Mouse (Mus musculus): ENCODE measurements around the gene Ptprt. TPM values are rescaled to one million over a fixed set of nuclear protein-coding genes. Genes with fewer than 3 reads are reported as not detected.
"Not testable (repeated sequence)": the region's sequence is repeated elsewhere in the genome, so short reads cannot be mapped to it uniquely, and the experiment has no call there.

The Ptprt gene
- polyA plus RNA-seq, 1 experiment from 2014 or later, result 0.77 TPM

GRCm38 (mm10) chr2:162182621-162183475, 478.1 kb downstream of the Ptprt start:
- Histone ChIP-seq H3K36me3 (ENCODE audit: control insufficient read depth, insufficient read depth, low read length) (no peaks in the 10 kb centered on the region), H3K4me3 (ENCODE audit: low read depth, low read length) (no peak overlapping the region), H3K9ac (ENCODE audit: low read length) (no peak overlapping the region), H3K9me3 (ENCODE audit: control insufficient read depth, low read length) (no peaks in the 10 kb centered on the region), H3K27me3 (ENCODE audit: control insufficient read depth, insufficient read depth, low read length) (no peaks in the 10 kb centered on the region), H3K4me1 (ENCODE audit: control insufficient read depth, insufficient read depth, low read length) (no peaks in the 10 kb centered on the region), H3K27ac (ENCODE audit: low read depth, low read length) (no peak overlapping the region), H3K4me2 (no peak overlapping the region; the same call in 1 of the 2 replicates)
- ATAC-seq (ENCODE audit: low FRiP score) (no peak), DNase-seq (ENCODE audit: low spot score, missing footprints) (no peak)
- 63% methylated on average over 20 of the region's 20 CpGs for WGBS

- Histone ChIP-seq H3K9ac (ENCODE audit: low read length) (no peak overlapping the region), H3K27me3 (ENCODE audit: control insufficient read depth, insufficient read depth, low read length) (no peaks in the 10 kb centered on the region), H3K4me3 (ENCODE audit: low read depth, low read length) (no peak overlapping the region), H3K4me2 (no peak overlapping the region), H3K36me3 (ENCODE audit: control insufficient read depth, insufficient read depth, low read length) (no peaks in the 10 kb centered on the region), H3K27ac (ENCODE audit: low read depth, low read length) (no peak overlapping the region), H3K4me1 (ENCODE audit: control insufficient read depth, insufficient read depth, low read length) (no peaks in the 10 kb centered on the region), H3K9me3 (ENCODE audit: control insufficient read depth, low read length) (no peaks in the 10 kb centered on the region)
- no peak for DNase-seq (ENCODE audit: low spot score, missing footprints)
- WGBS, result 83% methylated on average over 2 of the region's 2 CpGs
- no peak for ATAC-seq (ENCODE audit: low FRiP score)
Observed at GRCm38 (mm10) chr2:162181826-162182225, 479.1 kb downstream of the Ptprt start.

- WGBS, result 84% methylated on average over 1 of the region's 1 CpGs
- no peak for DNase-seq (ENCODE audit: low spot score, missing footprints)
- no peaks in the 10 kb centered on the region for H3K36me3 ChIP-seq (ENCODE audit: control insufficient read depth, insufficient read depth, low read length)
- no peak for ATAC-seq (ENCODE audit: low FRiP score)
- H3K9me3 ChIP-seq (ENCODE audit: control insufficient read depth, low read length), result no peaks in the 10 kb centered on the region
- H3K27me3 ChIP-seq (ENCODE audit: control insufficient read depth, insufficient read depth, low read length), result no peaks in the 10 kb centered on the region
- H3K4me3 ChIP-seq (ENCODE audit: low read depth, low read length), result no peak overlapping the region
- H3K4me1 ChIP-seq (ENCODE audit: control insufficient read depth, insufficient read depth, low read length), result no peaks in the 10 kb centered on the region
- no peak overlapping the region for H3K9ac ChIP-seq (ENCODE audit: low read length)
- H3K27ac ChIP-seq (ENCODE audit: low read depth, low read length), result no peak overlapping the region
- no peak overlapping the region for H3K4me2 ChIP-seq
Observed at GRCm38 (mm10) chr2:162172529-162172928, 488.4 kb downstream of the Ptprt start.

GRCm38 (mm10) chr2:162141845-162142411, 519.0 kb downstream of the Ptprt start:
- no peak overlapping the region for H3K4me2 ChIP-seq
- no peaks in the 10 kb centered on the region for H3K27me3 ChIP-seq (ENCODE audit: control insufficient read depth, insufficient read depth, low read length)
- no peak for DNase-seq (ENCODE audit: low spot score, missing footprints)
- H3K9ac ChIP-seq (ENCODE audit: low read length), result no peak overlapping the region
- no peak overlapping the region for H3K4me3 ChIP-seq (ENCODE audit: low read depth, low read length)
- no peaks in the 10 kb centered on the region for H3K4me1 ChIP-seq (ENCODE audit: control insufficient read depth, insufficient read depth, low read length)
- WGBS, result 95% methylated on average over 3 of the region's 3 CpGs
- H3K9me3 ChIP-seq (ENCODE audit: control insufficient read depth, low read length), result no peaks in the 10 kb centered on the region
- ATAC-seq (ENCODE audit: low FRiP score), result no peak
- H3K36me3 ChIP-seq (ENCODE audit: control insufficient read depth, insufficient read depth, low read length), result no peaks in the 10 kb centered on the region
- no peak overlapping the region for H3K27ac ChIP-seq (ENCODE audit: low read depth, low read length)

GRCm38 (mm10) chr2:162136176-162136575, 524.8 kb downstream of the Ptprt start:
- H3K27me3 ChIP-seq (ENCODE audit: control insufficient read depth, insufficient read depth, low read length); H3K9me3 ChIP-seq (ENCODE audit: control insufficient read depth, low read length); H3K27ac ChIP-seq (ENCODE audit: low read depth, low read length); H3K9ac ChIP-seq (ENCODE audit: low read length); H3K4me1 ChIP-seq (ENCODE audit: control insufficient read depth, insufficient read depth, low read length); DNase-seq (ENCODE audit: low spot score, missing footprints); H3K4me2 ChIP-seq; ATAC-seq (ENCODE audit: low FRiP score); H3K4me3 ChIP-seq (ENCODE audit: low read depth, low read length); H3K36me3 ChIP-seq (ENCODE audit: control insufficient read depth, insufficient read depth, low read length): not testable (repeated sequence)
- WGBS, result 91% methylated on average over 3 of the region's 3 CpGs

GRCm38 (mm10) chr2:162131607-162132304, 529.2 kb downstream of the Ptprt start:
- H3K9ac ChIP-seq (ENCODE audit: low read length), result no peak overlapping the region
- DNase-seq (ENCODE audit: low spot score, missing footprints) (no peak), ATAC-seq (ENCODE audit: low FRiP score) (peak; percentile 57)
- H3K4me2 ChIP-seq, result no peak overlapping the region
- no peaks in the 10 kb centered on the region for H3K36me3 ChIP-seq (ENCODE audit: control insufficient read depth, insufficient read depth, low read length)
- no peaks in the 10 kb centered on the region for H3K9me3 ChIP-seq (ENCODE audit: control insufficient read depth, low read length)
- WGBS, result 79% methylated on average over 4 of the region's 4 CpGs
- H3K27ac ChIP-seq (ENCODE audit: low read depth, low read length), result no peak overlapping the region
- no peaks in the 10 kb centered on the region for H3K27me3 ChIP-seq (ENCODE audit: control insufficient read depth, insufficient read depth, low read length)
- no peaks in the 10 kb centered on the region for H3K4me1 ChIP-seq (ENCODE audit: control insufficient read depth, insufficient read depth, low read length)
- no peak overlapping the region for H3K4me3 ChIP-seq (ENCODE audit: low read depth, low read length)

GRCm38 (mm10) chr2:162129896-162130295, 531.1 kb downstream of the Ptprt start:
- H3K27ac ChIP-seq (ENCODE audit: low read depth, low read length), result no peak overlapping the region
- no peak overlapping the region for H3K9ac ChIP-seq (ENCODE audit: low read length)
- H3K27me3 ChIP-seq (ENCODE audit: control insufficient read depth, insufficient read depth, low read length), result no peaks in the 10 kb centered on the region
- no peaks in the 10 kb centered on the region for H3K36me3 ChIP-seq (ENCODE audit: control insufficient read depth, insufficient read depth, low read length)
- H3K4me3 ChIP-seq (ENCODE audit: low read depth, low read length), result no peak overlapping the region
- no peak overlapping the region for H3K4me2 ChIP-seq
- no peaks in the 10 kb centered on the region for H3K4me1 ChIP-seq (ENCODE audit: control insufficient read depth, insufficient read depth, low read length)
- DNase-seq (ENCODE audit: low spot score, missing footprints) (no peak), ATAC-seq (ENCODE audit: low FRiP score) (no peak)
- WGBS, result 96% methylated on average over 1 of the region's 1 CpGs
- no peaks in the 10 kb centered on the region for H3K9me3 ChIP-seq (ENCODE audit: control insufficient read depth, low read length)

GRCm38 (mm10) chr2:162118041-162118440, 542.9 kb downstream of the Ptprt start:
- Histone ChIP-seq H3K27me3 (ENCODE audit: control insufficient read depth, insufficient read depth, low read length) (no peaks in the 10 kb centered on the region), H3K4me2 (no peak overlapping the region), H3K36me3 (ENCODE audit: control insufficient read depth, insufficient read depth, low read length) (no peaks in the 10 kb centered on the region), H3K9ac (ENCODE audit: low read length) (no peak overlapping the region), H3K27ac (ENCODE audit: low read depth, low read length) (no peak overlapping the region), H3K9me3 (ENCODE audit: control insufficient read depth, low read length) (no peaks in the 10 kb centered on the region), H3K4me3 (ENCODE audit: low read depth, low read length) (no peak overlapping the region), H3K4me1 (ENCODE audit: control insufficient read depth, insufficient read depth, low read length) (no peaks in the 10 kb centered on the region)
- DNase-seq (ENCODE audit: low spot score, missing footprints) (no peak), ATAC-seq (ENCODE audit: low FRiP score) (no peak)
- 83% methylated on average over 2 of the region's 2 CpGs for WGBS

- no peaks in the 10 kb centered on the region for H3K27me3 ChIP-seq (ENCODE audit: control insufficient read depth, insufficient read depth, low read length)
- H3K9me3 ChIP-seq (ENCODE audit: control insufficient read depth, low read length), result no peaks in the 10 kb centered on the region
- no peak overlapping the region for H3K9ac ChIP-seq (ENCODE audit: low read length)
- H3K27ac ChIP-seq (ENCODE audit: low read depth, low read length), result no peak overlapping the region
- WGBS, result 89% methylated on average over 3 of the region's 3 CpGs
- H3K36me3 ChIP-seq (ENCODE audit: control insufficient read depth, insufficient read depth, low read length), result no peaks in the 10 kb centered on the region
- H3K4me3 ChIP-seq (ENCODE audit: low read depth, low read length), result no peak overlapping the region
- no peaks in the 10 kb centered on the region for H3K4me1 ChIP-seq (ENCODE audit: control insufficient read depth, insufficient read depth, low read length)
- DNase-seq (ENCODE audit: low spot score, missing footprints) (no peak), ATAC-seq (ENCODE audit: low FRiP score) (no peak)
- H3K4me2 ChIP-seq, result no peak overlapping the region
Observed at GRCm38 (mm10) chr2:162082391-162082790, 578.6 kb downstream of the Ptprt start.

All from midbrain, embryonic 11.5 days (tissue).